Mouse (Mus musculus) C3H10T1/2 (cell line): ENCODE data around the gene Gkn1. TPM values are rescaled to one million over a fixed set of nuclear protein-coding genes. Genes with fewer than 3 reads are reported as not detected.

ENCODE experiments used
- polyA plus RNA-seq, 2 experiments: library from polyadenylated mRNA; unstranded; fragments of >200 nt; fragmentation: generic; extraction: Trizol; gene quantifications; one replicate each; pipeline ENCODE4 v1.2.1; 2012; ENCODE audit warnings: missing spikeins in 2 of 2

The Gkn1 gene
- polyA plus RNA-seq: not detected

GRCm38 (mm10) chr6:87350829-87351228 is at the start of gene Gkn1:
Gene Gkn1, minus strand, starts transcription at chr6:87350942.

GRCm38 (mm10) chr6:87388877-87389276 is 38.1 kb upstream of the Gkn1 start, which contains the start of gene Gkn3:
Gene Gkn3, minus strand, starts transcription at chr6:87388935.

GRCm38 (mm10) chr6:87373057-87373456 is 22.3 kb upstream of the Gkn1 start, which contains the start of gene Gkn2:
Gene Gkn2, plus strand, starts transcription at chr6:87373357.

GRCm38 (mm10) chr6:87335091-87335934 is 15.4 kb downstream of the Gkn1 start, which contains the start of gene Antxr1:
Gene Antxr1, minus strand, starts transcription at chr6:87335821.

Other genes starting within 250 kb of the Gkn1 start
- under 1 TPM; 0.01 to 0.14 TPM for gene D6Ertd527e, start 246.2 kb downstream of the Gkn1 start, polyA plus RNA-seq
- gene Antxr1, start 15.1 kb downstream of the Gkn1 start, polyA plus RNA-seq: 10 to 100 TPM in 1 of 2 experiments, under 1 TPM in 1; 0.59 to 15.2 TPM
- not detected for gene Gkn2, start 22.4 kb upstream of the Gkn1 start, polyA plus RNA-seq
- not detected for gene Gkn3, start 38.0 kb upstream of the Gkn1 start, polyA plus RNA-seq
- not detected for gene Bmp10, start 78.1 kb upstream of the Gkn1 start, polyA plus RNA-seq
- under 1 TPM in 1 of 2 experiments, not detected in 1; 0.02 TPM for gene Arhgap25, start 182.3 kb upstream of the Gkn1 start, polyA plus RNA-seq
- gene Prokr1, start 239.8 kb upstream of the Gkn1 start, polyA plus RNA-seq: 1 to 10 TPM in 1 of 2 experiments, not detected in 1; 1.2 TPM